Mouse (Mus musculus): ENCODE measurements around the gene Cbfa2t3. TPM values are rescaled to one million over a fixed set of nuclear protein-coding genes. Genes with fewer than 3 reads are reported as not detected.

The Cbfa2t3 gene
- polyA plus RNA-seq, 1 experiment from 2014 or later = 2.3 TPM

DNA sequence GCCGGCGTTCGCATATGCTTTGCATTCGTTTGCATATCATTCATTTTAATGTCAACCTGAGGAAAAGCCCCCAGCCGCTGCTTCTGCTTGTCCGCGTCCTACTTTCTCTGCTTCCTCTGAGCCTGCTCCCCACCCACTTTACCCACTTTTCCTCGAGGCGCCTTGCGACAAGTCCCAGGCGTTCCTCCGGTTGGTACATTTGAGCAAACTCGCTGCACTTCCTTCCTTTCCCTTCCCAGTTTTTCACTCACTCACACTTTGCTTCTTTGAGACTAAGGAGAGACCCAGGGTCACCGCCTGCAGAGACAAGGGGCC lies 20.1 kb downstream of the Cbfa2t3 start:
- no peak for DNase-seq (ENCODE audit: low spot score)
- peaks cover 95% of the 10 kb centered on the region for H3K27me3 ChIP-seq (replicated peaks; ENCODE audit: low read depth, poor library complexity, severe bottlenecking)
- WGBS = 2% methylated on average over 14 of the region's 14 CpGs

GRCm38 (mm10) chr8:122678061-122678895 lies 20.6 kb downstream of the Cbfa2t3 start:
- Histone ChIP-seq H3K36me3 (replicated peaks) (no peaks in the 10 kb centered on the region), H3K27ac (replicated peaks) (peak overlapping the region; percentile 78), H3K4me3 (peak overlapping the region; percentile 73), H3K27me3 (replicated peaks; ENCODE audit: low read depth, poor library complexity, severe bottlenecking) (peaks cover 100% of the 10 kb centered on the region), H3K4me1 (peaks cover 66% of the 10 kb centered on the region), H3K9me3 (no peaks in the 10 kb centered on the region)
- under 1% methylated on average over 122 of the region's 127 CpGs for WGBS
- DNase-seq (ENCODE audit: low spot score) = peak; percentile 85

More for the DNA sequence above, 20.1 kb downstream of the Cbfa2t3 start:
- no peaks in the 10 kb centered on the region for H3K36me3 ChIP-seq (replicated peaks)
- no peaks in the 10 kb centered on the region for H3K9me3 ChIP-seq
- H3K4me1 ChIP-seq = peaks cover 62% of the 10 kb centered on the region
- peak overlapping the region; percentile 78; the same call in 1 of the 2 replicates for H3K27ac ChIP-seq (replicated peaks)
- H3K4me3 ChIP-seq = peak overlapping the region; percentile 73

DNA sequence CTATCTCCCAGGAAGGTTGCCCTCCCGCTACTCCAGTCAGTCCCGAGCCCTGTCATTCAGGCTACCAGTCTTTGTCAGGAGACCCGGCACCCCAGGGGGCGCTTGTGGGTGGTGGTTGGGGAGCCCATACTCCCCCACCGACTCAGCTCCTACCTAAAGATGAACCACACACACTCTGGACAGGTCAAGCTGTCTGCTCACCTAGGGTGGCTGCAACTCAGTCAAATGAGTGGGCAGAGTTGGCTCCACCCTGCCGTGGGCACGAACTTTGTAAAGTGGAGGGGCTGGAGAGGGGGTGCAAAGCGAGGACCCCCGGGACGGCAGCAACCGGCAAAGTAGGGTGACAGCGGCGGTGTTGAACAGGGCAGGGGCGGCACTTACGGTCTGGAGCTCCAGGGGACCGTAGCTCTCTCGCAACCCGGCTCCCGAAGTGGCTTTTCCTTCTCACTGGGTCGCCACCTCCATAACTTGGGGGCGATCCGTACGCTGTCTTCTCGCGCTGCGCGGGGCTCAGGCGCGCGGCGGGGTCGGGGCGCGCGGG lies 21.4 kb downstream of the Cbfa2t3 start:
- H3K9me3 ChIP-seq = no peaks in the 10 kb centered on the region
- DNase-seq (ENCODE audit: low spot score) = peak; percentile 38
- WGBS = 1% methylated on average over 35 of the region's 35 CpGs
- peak overlapping the region; percentile 78 for H3K27ac ChIP-seq (replicated peaks)
- peaks cover 66% of the 10 kb centered on the region for H3K4me1 ChIP-seq
- peak overlapping the region; percentile 73 for H3K4me3 ChIP-seq
- no peaks in the 10 kb centered on the region for H3K36me3 ChIP-seq (replicated peaks)
- peaks cover 100% of the 10 kb centered on the region for H3K27me3 ChIP-seq (replicated peaks; ENCODE audit: low read depth, poor library complexity, severe bottlenecking)

GRCm38 (mm10) chr8:122676621-122677480 lies 22.1 kb downstream of the Cbfa2t3 start:
- 13% methylated on average over 16 of the region's 16 CpGs for WGBS
- DNase-seq (ENCODE audit: low spot score) = peak; percentile 52
- Histone ChIP-seq H3K27ac (replicated peaks) (peak overlapping the region; percentile 78), H3K9me3 (no peaks in the 10 kb centered on the region), H3K27me3 (replicated peaks; ENCODE audit: low read depth, poor library complexity, severe bottlenecking) (peaks cover 100% of the 10 kb centered on the region), H3K4me1 (peaks cover 66% of the 10 kb centered on the region), H3K36me3 (replicated peaks) (no peaks in the 10 kb centered on the region), H3K4me3 (peak overlapping the region; percentile 73)

DNA sequence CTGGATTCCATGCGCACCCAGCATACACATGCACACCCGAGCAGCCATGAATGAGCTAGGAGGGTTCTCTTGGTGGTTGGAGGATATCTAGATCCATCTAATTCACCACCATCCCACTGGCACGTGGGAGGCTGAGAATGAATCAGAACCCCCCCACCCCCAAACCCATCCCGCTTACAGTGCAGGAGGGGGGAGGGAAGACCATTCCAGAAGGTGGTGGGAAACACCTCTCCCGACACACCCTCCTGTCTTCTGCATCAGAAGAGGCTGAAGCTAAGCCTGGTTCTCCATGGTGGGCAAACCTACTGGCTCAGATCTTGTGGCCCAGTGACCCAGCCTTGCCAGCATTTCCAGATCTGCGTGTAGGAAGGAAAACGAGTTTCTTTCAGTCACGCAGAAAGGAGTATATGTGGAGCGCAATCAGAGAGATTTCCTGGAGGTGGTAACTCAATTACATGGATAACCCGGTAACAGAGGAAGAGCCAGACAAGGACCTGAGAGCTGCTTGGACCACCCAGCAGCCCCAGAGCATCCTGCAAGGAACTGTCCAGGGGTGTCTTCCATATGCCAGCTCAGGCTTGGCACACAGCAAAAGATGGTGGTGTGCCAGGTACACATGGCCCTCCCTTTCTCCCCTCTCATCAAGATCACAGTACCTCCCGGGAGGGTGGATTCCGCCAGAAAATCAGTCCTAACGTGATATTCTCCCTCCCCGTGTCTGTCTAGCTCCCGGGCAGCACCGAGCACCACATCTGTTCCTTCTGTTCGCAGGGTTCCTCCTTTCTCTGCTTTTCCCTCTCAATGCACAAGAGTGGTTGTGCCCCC lies 23.1 kb downstream of the Cbfa2t3 start:
- Histone ChIP-seq H3K36me3 (replicated peaks) (no peaks in the 10 kb centered on the region), H3K9me3 (no peaks in the 10 kb centered on the region), H3K4me3 (peak overlapping the region; percentile 73), H3K4me1 (peaks cover 67% of the 10 kb centered on the region), H3K27ac (replicated peaks) (peak overlapping the region; percentile 30; the same call in 1 of the 2 replicates), H3K27me3 (replicated peaks; ENCODE audit: low read depth, poor library complexity, severe bottlenecking) (peaks cover 100% of the 10 kb centered on the region)
- WGBS = 82% methylated on average over 17 of the region's 17 CpGs
- no peak for DNase-seq (ENCODE audit: low spot score)

DNA sequence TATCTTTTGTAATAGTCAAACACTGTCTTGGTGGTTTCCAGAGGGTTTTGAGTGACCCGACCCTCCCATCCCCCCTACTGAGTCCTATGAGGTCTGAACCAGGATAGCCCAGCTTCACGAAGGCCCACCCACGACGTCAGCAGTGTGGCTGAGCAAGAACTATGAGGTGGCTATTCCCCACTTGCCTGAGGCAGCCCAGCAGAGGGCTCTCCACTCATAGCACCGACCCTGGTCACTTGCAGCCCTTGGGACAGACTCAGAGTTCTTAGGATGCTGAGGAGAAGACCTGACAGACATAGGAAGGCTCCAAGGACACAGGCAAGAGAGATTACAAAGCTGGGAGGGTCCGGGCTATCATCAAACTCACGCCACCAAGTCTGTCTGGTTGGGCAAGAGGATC lies 23.9 kb downstream of the Cbfa2t3 start:
- Histone ChIP-seq H3K9me3 (no peaks in the 10 kb centered on the region), H3K27me3 (replicated peaks; ENCODE audit: low read depth, poor library complexity, severe bottlenecking) (peaks cover 100% of the 10 kb centered on the region), H3K4me1 (peaks cover 70% of the 10 kb centered on the region), H3K27ac (replicated peaks) (no peak overlapping the region), H3K36me3 (replicated peaks) (no peaks in the 10 kb centered on the region), H3K4me3 (no peak overlapping the region)
- no peak for DNase-seq (ENCODE audit: low spot score)
- 50% methylated on average over 7 of the region's 7 CpGs for WGBS

- Histone ChIP-seq H3K9me3 (no peaks in the 10 kb centered on the region), H3K27ac (replicated peaks) (no peak overlapping the region), H3K27me3 (replicated peaks; ENCODE audit: low read depth, poor library complexity, severe bottlenecking) (peaks cover 100% of the 10 kb centered on the region), H3K4me3 (no peak overlapping the region), H3K36me3 (replicated peaks) (no peaks in the 10 kb centered on the region), H3K4me1 (peaks cover 70% of the 10 kb centered on the region)
- DNase-seq (ENCODE audit: low spot score) = no peak
- 69% methylated on average over 12 of the region's 12 CpGs for WGBS
Measured at GRCm38 (mm10) chr8:122673989-122674388, 24.9 kb downstream of the Cbfa2t3 start.

DNA sequence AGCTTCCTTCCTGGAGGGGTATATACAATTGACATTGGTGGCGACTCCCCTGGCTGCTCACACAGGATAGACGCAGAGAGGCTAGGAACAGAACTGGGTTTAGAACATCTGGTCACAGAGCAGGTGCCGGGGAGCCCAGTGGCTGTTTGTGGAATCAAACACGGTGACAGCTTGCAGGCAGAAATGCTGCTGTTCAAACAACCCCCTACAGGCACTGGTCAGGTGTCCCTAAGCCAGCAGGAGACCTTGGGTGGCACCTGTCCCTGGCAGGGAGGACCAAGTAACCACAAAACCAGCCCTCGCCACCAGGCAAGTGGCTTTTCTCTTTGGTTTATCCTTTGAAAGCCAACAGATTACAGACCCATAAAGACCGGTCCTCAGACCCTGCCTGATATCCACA lies 27.0 kb downstream of the Cbfa2t3 start:
- H3K27me3 ChIP-seq (replicated peaks; ENCODE audit: low read depth, poor library complexity, severe bottlenecking) = peaks cover 100% of the 10 kb centered on the region

DNA sequence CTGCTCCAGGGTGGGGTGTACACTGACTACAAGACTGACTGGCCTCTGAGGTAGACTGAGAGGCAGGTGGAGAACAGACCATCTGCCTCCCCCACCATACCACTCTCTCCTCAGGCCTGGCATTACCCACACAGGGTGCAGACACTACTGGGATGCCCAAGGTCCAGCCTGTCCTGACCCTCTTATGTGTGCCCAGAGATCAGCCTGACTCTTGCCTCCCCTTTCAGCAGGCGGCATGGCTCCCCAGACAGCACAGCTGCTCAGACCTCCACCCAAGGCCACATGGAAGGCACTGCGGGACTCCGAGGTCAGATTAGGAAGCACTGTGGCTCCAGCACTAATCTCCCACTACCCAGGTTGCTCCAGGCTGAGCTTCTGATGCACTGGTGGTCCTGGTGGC lies 28.2 kb downstream of the Cbfa2t3 start:
- H3K27me3 ChIP-seq (replicated peaks; ENCODE audit: low read depth, poor library complexity, severe bottlenecking) = peaks cover 95% of the 10 kb centered on the region
- no peak overlapping the region for H3K27ac ChIP-seq (replicated peaks)
- WGBS = 64% methylated on average over 3 of the region's 3 CpGs
- peaks cover 59% of the 10 kb centered on the region for H3K4me1 ChIP-seq
- DNase-seq (ENCODE audit: low spot score) = no peak
- no peaks in the 10 kb centered on the region for H3K9me3 ChIP-seq
- no peak overlapping the region for H3K4me3 ChIP-seq
- H3K36me3 ChIP-seq (replicated peaks) = no peaks in the 10 kb centered on the region

More for the DNA sequence above, 27.0 kb downstream of the Cbfa2t3 start:
- Histone ChIP-seq H3K4me3 (no peak overlapping the region), H3K9me3 (no peaks in the 10 kb centered on the region), H3K27ac (replicated peaks) (no peak overlapping the region), H3K36me3 (replicated peaks) (no peaks in the 10 kb centered on the region), H3K4me1 (peaks cover 59% of the 10 kb centered on the region)
- WGBS = 73% methylated on average over 6 of the region's 6 CpGs
- no peak for DNase-seq (ENCODE audit: low spot score)

- no peak overlapping the region for H3K4me3 ChIP-seq
- peaks cover 88% of the 10 kb centered on the region for H3K27me3 ChIP-seq (replicated peaks; ENCODE audit: low read depth, poor library complexity, severe bottlenecking)
- DNase-seq (ENCODE audit: low spot score) = no peak
- 24% methylated on average over 11 of the region's 11 CpGs for WGBS
- no peaks in the 10 kb centered on the region for H3K36me3 ChIP-seq (replicated peaks)
- H3K4me1 ChIP-seq = peaks cover 59% of the 10 kb centered on the region
- no peaks in the 10 kb centered on the region for H3K9me3 ChIP-seq
- no peak overlapping the region for H3K27ac ChIP-seq (replicated peaks)
Measured at GRCm38 (mm10) chr8:122670001-122670400, 28.9 kb downstream of the Cbfa2t3 start.

DNA sequence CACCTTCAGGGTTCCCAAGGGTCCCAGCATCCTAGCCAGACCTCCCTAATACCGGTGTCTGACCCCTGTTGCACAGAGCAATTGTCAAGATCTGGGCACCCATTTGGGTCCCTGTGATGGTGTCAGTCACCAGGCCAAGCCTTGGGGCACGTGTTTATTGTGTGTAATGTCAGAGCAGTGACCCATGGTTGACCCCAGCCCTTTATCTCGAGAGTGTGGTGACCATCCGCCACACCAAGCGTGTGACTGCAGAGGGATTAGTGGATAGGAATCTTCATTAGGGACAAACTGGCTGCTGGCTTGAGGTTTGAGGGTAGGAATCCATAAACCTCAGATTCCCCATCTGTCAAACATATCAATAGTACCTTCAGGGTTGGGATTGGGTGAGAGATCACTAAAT lies 29.5 kb downstream of the Cbfa2t3 start:
- H3K36me3 ChIP-seq (replicated peaks) = no peaks in the 10 kb centered on the region
- H3K4me1 ChIP-seq = peaks cover 63% of the 10 kb centered on the region
- peaks cover 85% of the 10 kb centered on the region for H3K27me3 ChIP-seq (replicated peaks; ENCODE audit: low read depth, poor library complexity, severe bottlenecking)
- H3K4me3 ChIP-seq = no peak overlapping the region
- no peak for DNase-seq (ENCODE audit: low spot score)
- no peaks in the 10 kb centered on the region for H3K9me3 ChIP-seq
- no peak overlapping the region for H3K27ac ChIP-seq (replicated peaks)
- WGBS = 33% methylated on average over 5 of the region's 5 CpGs

- 78% methylated on average over 11 of the region's 11 CpGs for WGBS
Measured at GRCm38 (mm10) chr8:122667854-122668253, 31.1 kb downstream of the Cbfa2t3 start.

More at GRCm38 (mm10) chr8:122667854-122668253, 31.1 kb downstream of the Cbfa2t3 start:
- Histone ChIP-seq H3K27ac (replicated peaks) (no peak overlapping the region), H3K27me3 (replicated peaks; ENCODE audit: low read depth, poor library complexity, severe bottlenecking) (peaks cover 82% of the 10 kb centered on the region), H3K9me3 (no peaks in the 10 kb centered on the region), H3K4me1 (peaks cover 68% of the 10 kb centered on the region), H3K4me3 (no peak overlapping the region), H3K36me3 (replicated peaks) (no peaks in the 10 kb centered on the region)
- DNase-seq (ENCODE audit: low spot score) = no peak
